Mouse (Mus musculus) forebrain, embryonic 16.5 days (tissue): ENCODE measurements around the gene Wfdc12. TPM values are rescaled to one million over a fixed set of nuclear protein-coding genes. Genes with fewer than 3 reads are reported as not detected.

Experiments
- ATAC-seq: fragments of 200-750 bp; cut with Nextera tagmentation; 2 replicates; pipeline ENCODE4 v1.8.0; 2017; ENCODE audit warnings: mild to moderate bottlenecking, moderate library complexity
- H3K27ac ChIP-seq: fragments of 300-500 bp; sonication (generic); 2 replicates; pipeline ENCODE4 v1.5.1; 2014; ENCODE audit warnings: low read length, control low read depth
- H3K27me3 ChIP-seq: fragments of 300-500 bp; sonication (generic); replicated peaks from 2 replicates; pipeline ENCODE4 v1.6.1; 2014; ENCODE audit warnings: low read length; ENCODE audit not compliant: control insufficient read depth, insufficient read depth
- H3K36me3 ChIP-seq: fragments of 300-500 bp; sonication (generic); 2 replicates; pipeline ENCODE4 v1.6.1; 2014; ENCODE audit not compliant: control insufficient read depth, insufficient read depth
- H3K4me1 ChIP-seq: fragments of 300-500 bp; sonication (generic); replicated peaks from 2 replicates; pipeline ENCODE4 v1.6.1; 2014; ENCODE audit warnings: low read length; ENCODE audit not compliant: control insufficient read depth, insufficient read depth
- H3K4me2 ChIP-seq: fragments of 300-500 bp; sonication (generic); 2 replicates; pipeline ENCODE4 v1.6.1; 2014; ENCODE audit warnings: mild to moderate bottlenecking, low read length, control low read depth
- H3K4me3 ChIP-seq: fragments of 300-500 bp; sonication (generic); replicated peaks from 2 replicates; pipeline ENCODE4 v1.5.1; 2014; ENCODE audit warnings: mild to moderate bottlenecking, low read length, control low read depth
- H3K9ac ChIP-seq: fragments of 300-500 bp; sonication (generic); replicated peaks from 2 replicates; pipeline ENCODE4 v1.6.1; 2014; ENCODE audit warnings: low read depth, low read length, control low read depth
- H3K9me3 ChIP-seq: fragments of 300-500 bp; sonication (generic); 2 replicates; pipeline ENCODE4 v1.6.1; 2016; ENCODE audit warnings: low read length; ENCODE audit not compliant: control insufficient read depth
- WGBS: fragments of 180-500 bp; shearing (Covaris S2); extraction: QIAGEN DNeasy Blood & Tissue Kit; methylation state at CpG from one replicate; pipeline ENCODE4 v1.1.7; 2014; 5-methylcytosine and 5-hydroxymethylcytosine counted together
- polyA plus RNA-seq: library from polyadenylated mRNA; unstranded; fragments of >200 nt; fragmentation: Nextera tagmentation; extraction: Ambion mirVana; gene quantifications from 2 replicates; pipeline ENCODE4 v1.2.1, GENCODE M21; 2015

Wfdc12 gene
- polyA plus RNA-seq, 1 experiment from 2014 or later, result not detected

- Histone ChIP-seq H3K4me3 (peak overlapping the region; percentile 46), H3K4me1 (peaks cover 16% of the 10 kb centered on the region), H3K9me3 (no peaks in the 10 kb centered on the region), H3K36me3 (no peaks in the 10 kb centered on the region), H3K27me3 (peaks cover 58% of the 10 kb centered on the region), H3K9ac (peak overlapping the region; percentile 43; the same call in 1 of the 2 replicates), H3K27ac (no peak overlapping the region), H3K4me2 (peak overlapping the region; percentile 59)
- peak; percentile 54 for ATAC-seq
- WGBS, result 9% methylated on average over 41 of the region's 42 CpGs
Measured at GRCm38 (mm10) chr2:164168571-164168946, 21.8 kb downstream of the Wfdc12 start.

- peak overlapping the region; percentile 43 for H3K9ac ChIP-seq
- H3K4me2 ChIP-seq, result peak overlapping the region; percentile 59
- no peaks in the 10 kb centered on the region for H3K9me3 ChIP-seq
- H3K36me3 ChIP-seq, result no peaks in the 10 kb centered on the region
- ATAC-seq, result peak; percentile 63
- H3K27ac ChIP-seq, result no peak overlapping the region
- peak overlapping the region; percentile 46 for H3K4me3 ChIP-seq
- 17% methylated on average over 84 of the region's 90 CpGs for WGBS
- peaks cover 16% of the 10 kb centered on the region for H3K4me1 ChIP-seq
- H3K27me3 ChIP-seq, result peaks cover 54% of the 10 kb centered on the region
Measured at GRCm38 (mm10) chr2:164167752-164168570, 22.4 kb downstream of the Wfdc12 start.

DNA sequence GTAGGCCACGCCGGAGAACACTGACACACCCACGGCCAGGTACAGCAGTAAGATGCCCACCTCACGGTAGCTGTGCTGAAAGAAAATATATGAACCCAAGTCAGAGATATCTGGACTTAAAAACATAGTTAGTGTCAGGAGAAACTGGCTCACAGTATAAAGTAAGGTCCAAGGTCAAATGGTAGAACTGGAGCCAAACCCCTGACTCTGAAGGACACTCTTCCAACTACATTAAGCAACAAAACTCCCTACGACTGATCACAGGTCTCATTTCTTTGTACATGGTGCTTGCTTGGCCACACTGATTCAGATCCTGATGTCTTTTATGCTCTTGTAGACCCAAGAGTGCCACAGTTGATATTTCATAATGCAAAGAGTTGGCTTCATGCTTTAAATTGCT, 25.5 kb downstream of the Wfdc12 start:
- Histone ChIP-seq H3K9ac (no peak overlapping the region), H3K9me3 (no peaks in the 10 kb centered on the region), H3K36me3 (no peaks in the 10 kb centered on the region), H3K27ac (no peak overlapping the region), H3K4me3 (no peak overlapping the region), H3K4me2 (no peak overlapping the region), H3K27me3 (peaks cover 36% of the 10 kb centered on the region), H3K4me1 (peaks cover 8% of the 10 kb centered on the region)
- no peak for ATAC-seq
- WGBS, result 98% methylated on average over 5 of the region's 5 CpGs

GRCm38 (mm10) chr2:164161515-164162055, 28.8 kb downstream of the Wfdc12 start:
- Histone ChIP-seq H3K9me3 (no peaks in the 10 kb centered on the region), H3K27ac (no peak overlapping the region), H3K36me3 (no peaks in the 10 kb centered on the region), H3K4me1 (no peaks in the 10 kb centered on the region), H3K4me2 (no peak overlapping the region), H3K4me3 (no peak overlapping the region), H3K27me3 (peaks cover 4% of the 10 kb centered on the region), H3K9ac (no peak overlapping the region)
- 84% methylated on average over 11 of the region's 11 CpGs for WGBS
- ATAC-seq, result no peak

DNA sequence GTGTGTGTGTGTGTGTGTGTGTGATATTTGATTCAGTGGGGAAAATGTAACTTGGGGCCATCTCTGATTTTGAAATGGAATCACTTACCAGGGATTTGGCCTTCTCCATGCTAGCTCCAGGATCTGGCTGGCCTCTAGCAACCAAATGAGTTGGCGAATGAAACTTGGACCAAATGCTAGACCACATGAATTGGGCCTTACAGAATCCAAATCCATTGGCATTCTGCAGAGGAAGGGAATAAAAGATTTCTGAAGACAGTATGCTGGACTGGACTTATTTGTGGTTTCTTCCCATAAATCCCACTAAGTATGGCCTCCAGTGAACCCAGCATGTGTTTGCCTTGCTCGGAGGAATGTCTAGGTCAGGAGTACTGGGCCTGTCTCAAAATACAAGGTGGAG, 31.6 kb downstream of the Wfdc12 start:
- Histone ChIP-seq H3K36me3 (no peaks in the 10 kb centered on the region), H3K4me1 (no peaks in the 10 kb centered on the region), H3K4me3 (no peak overlapping the region), H3K9me3 (no peaks in the 10 kb centered on the region), H3K27me3 (no peaks in the 10 kb centered on the region), H3K4me2 (no peak overlapping the region), H3K9ac (no peak overlapping the region), H3K27ac (no peak overlapping the region)
- ATAC-seq, result no peak
- 89% methylated on average over 2 of the region's 2 CpGs for WGBS

- WGBS, result 92% methylated on average over 7 of the region's 7 CpGs
- H3K27ac ChIP-seq, result no peak overlapping the region
- no peaks in the 10 kb centered on the region for H3K9me3 ChIP-seq
- peaks cover 3% of the 10 kb centered on the region; the same call in 1 of the 2 replicates for H3K36me3 ChIP-seq
- no peaks in the 10 kb centered on the region for H3K4me1 ChIP-seq
- no peaks in the 10 kb centered on the region for H3K27me3 ChIP-seq
- no peak overlapping the region for H3K9ac ChIP-seq
- H3K4me2 ChIP-seq, result no peak overlapping the region
- ATAC-seq, result no peak
- no peak overlapping the region for H3K4me3 ChIP-seq
Measured at GRCm38 (mm10) chr2:164156158-164156557, 34.2 kb downstream of the Wfdc12 start.

DNA sequence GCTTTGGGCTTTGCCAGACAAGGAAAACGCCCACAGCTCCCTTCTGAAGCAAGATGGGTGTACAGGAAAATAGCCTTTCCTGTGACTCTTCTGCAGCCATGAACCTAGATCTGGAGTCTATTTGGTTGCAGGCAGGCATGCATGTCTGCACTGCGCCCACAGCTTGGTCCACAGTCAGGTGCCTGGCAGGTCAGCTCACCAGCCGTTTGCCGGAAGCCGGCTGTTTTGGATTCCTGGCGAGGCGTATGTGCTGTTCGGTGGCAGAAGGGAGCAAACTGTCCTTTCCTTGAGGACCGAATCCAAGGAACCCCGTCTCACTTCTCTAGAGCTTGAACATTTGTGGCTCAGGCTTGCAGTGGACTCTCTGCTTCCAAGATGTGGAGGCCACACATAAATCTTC, 36.4 kb downstream of the Wfdc12 start:
- Histone ChIP-seq H3K27me3 (no peaks in the 10 kb centered on the region), H3K4me2 (no peak overlapping the region), H3K4me3 (no peak overlapping the region), H3K9me3 (no peaks in the 10 kb centered on the region), H3K27ac (no peak overlapping the region), H3K4me1 (no peaks in the 10 kb centered on the region), H3K36me3 (peaks cover 3% of the 10 kb centered on the region; the same call in 1 of the 2 replicates), H3K9ac (no peak overlapping the region)
- ATAC-seq, result no peak
- WGBS, result 95% methylated on average over 10 of the region's 10 CpGs

GRCm38 (mm10) chr2:164152341-164152740, 38.1 kb downstream of the Wfdc12 start:
- 96% methylated on average over 11 of the region's 11 CpGs for WGBS
- no peak overlapping the region for H3K27ac ChIP-seq
- no peak overlapping the region for H3K4me2 ChIP-seq
- no peak overlapping the region for H3K4me3 ChIP-seq
- H3K27me3 ChIP-seq, result no peaks in the 10 kb centered on the region
- no peak overlapping the region for H3K9ac ChIP-seq
- no peaks in the 10 kb centered on the region for H3K9me3 ChIP-seq
- H3K4me1 ChIP-seq, result no peaks in the 10 kb centered on the region
- no peak for ATAC-seq
- peaks cover 3% of the 10 kb centered on the region; the same call in 1 of the 2 replicates for H3K36me3 ChIP-seq

DNA sequence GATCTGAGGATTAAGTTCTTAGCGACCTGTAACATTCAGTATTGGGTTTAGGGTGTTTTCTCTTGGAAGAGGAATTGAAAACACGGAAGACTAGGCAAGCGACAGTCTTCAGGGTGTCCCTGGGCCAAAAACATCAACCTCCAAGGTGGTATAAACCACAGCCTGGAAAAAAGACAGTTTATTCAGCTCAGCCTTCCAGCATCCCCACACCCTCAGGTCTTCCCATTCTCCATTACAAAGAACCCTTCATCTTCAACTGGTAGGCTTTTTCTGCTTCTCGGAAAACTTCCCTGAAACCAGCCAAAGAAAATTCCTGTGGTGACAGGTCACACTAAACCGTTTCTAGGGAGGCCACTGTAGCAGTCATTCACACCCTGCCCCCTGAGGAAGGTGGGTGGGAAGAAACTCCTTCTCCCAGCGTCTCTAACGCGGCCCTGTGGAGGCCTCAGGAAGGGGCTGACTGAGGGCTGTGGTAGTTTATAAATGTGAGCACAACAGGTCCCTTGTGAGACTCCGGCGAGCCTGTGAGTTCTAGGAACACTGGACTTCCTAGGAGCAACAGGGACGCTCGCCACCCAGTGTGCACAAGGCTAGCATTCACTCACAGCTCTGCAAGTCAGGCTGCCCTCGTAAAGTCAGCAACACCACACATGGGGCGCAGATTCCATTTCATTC, 40.2 kb downstream of the Wfdc12 start:
- Histone ChIP-seq H3K36me3 (peaks cover 3% of the 10 kb centered on the region; the same call in 1 of the 2 replicates), H3K4me2 (no peak overlapping the region), H3K9ac (no peak overlapping the region), H3K27me3 (no peaks in the 10 kb centered on the region), H3K4me1 (no peaks in the 10 kb centered on the region), H3K4me3 (no peak overlapping the region), H3K9me3 (no peaks in the 10 kb centered on the region), H3K27ac (no peak overlapping the region)
- 56% methylated on average over 14 of the region's 14 CpGs for WGBS
- no peak for ATAC-seq
